Mouse (Mus musculus): ENCODE measurements around the gene Mei4. TPM values are rescaled to one million over a fixed set of nuclear protein-coding genes. Genes with fewer than 3 reads are reported as not detected.

Mei4 gene
- polyA plus RNA-seq, 1 experiment from 2014 or later = 0.87 TPM

Other genes with a start within 250 kb of the Mei4 start
- 0.50 and 0.51 TPM in 2 replicates for gene Htr1b, start 229.8 kb upstream of the Mei4 start, polyA plus RNA-seq (2015; fragmentation: Nextera tagmentation; extraction: Ambion mirVana)